Mouse (Mus musculus) embryonic facial prominence, embryonic 14.5 days (tissue): ENCODE results near the gene Nek7. TPM values are rescaled to one million over a fixed set of nuclear protein-coding genes. Genes with fewer than 3 reads are reported as not detected.

ENCODE experiments used
- ATAC-seq: fragments of 200-750 bp; cut with Nextera tagmentation; 2 replicates; pipeline ENCODE4 v1.8.0; 2017; ENCODE audit warnings: low read depth, moderate number of reproducible peaks, moderate TSS enrichment
- DNase-seq: peaks from one replicate; pipeline ENCODE4 v3.0.0-alpha.2; 2015; ENCODE audit warnings: low spot score
- H3K27ac ChIP-seq: fragments of 300-500 bp; sonication (generic); replicated peaks from 2 replicates; pipeline ENCODE4 v1.5.1; 2014; ENCODE audit warnings: low read depth, mild to moderate bottlenecking, low read length, moderate library complexity
- H3K27me3 ChIP-seq: fragments of 300-500 bp; sonication (generic); replicated peaks from 2 replicates; pipeline ENCODE4 v1.6.1; 2014; ENCODE audit warnings: low read length; ENCODE audit not compliant: control insufficient read depth, insufficient read depth
- H3K36me3 ChIP-seq: fragments of 300-500 bp; sonication (generic); 2 replicates; pipeline ENCODE4 v1.6.1; 2014; ENCODE audit warnings: low read length, mixed read lengths; ENCODE audit not compliant: control insufficient read depth, insufficient read depth
- H3K4me1 ChIP-seq: fragments of 300-500 bp; sonication (generic); 2 replicates; pipeline ENCODE4 v1.6.1; 2014; ENCODE audit warnings: antibody characterized with exemption, low read length; ENCODE audit not compliant: control insufficient read depth, insufficient read depth
- H3K4me2 ChIP-seq: fragments of 300-500 bp; sonication (generic); 2 replicates; pipeline ENCODE4 v1.6.1; 2014; ENCODE audit warnings: low read depth, mild to moderate bottlenecking, low read length, moderate library complexity, mixed read lengths
- H3K4me3 ChIP-seq: fragments of 300-500 bp; sonication (generic); 2 replicates; pipeline ENCODE4 v1.5.1; 2014; ENCODE audit warnings: low read depth, mild to moderate bottlenecking, low read length
- H3K9ac ChIP-seq: fragments of 300-500 bp; sonication (generic); 2 replicates; pipeline ENCODE4 v1.6.1; 2014; ENCODE audit warnings: low read depth, mild to moderate bottlenecking, low read length, moderate library complexity, mixed read lengths
- H3K9me3 ChIP-seq: fragments of 300-500 bp; sonication (generic); 2 replicates; pipeline ENCODE4 v1.6.1; 2016; ENCODE audit warnings: low read length; ENCODE audit not compliant: control insufficient read depth
- WGBS: fragments of 180-500 bp; shearing (Covaris S2); extraction: QIAGEN DNeasy Blood & Tissue Kit; methylation state at CpG from one replicate; pipeline ENCODE4 v1.1.7; 2014; 5-methylcytosine and 5-hydroxymethylcytosine counted together
- polyA plus RNA-seq: library from polyadenylated mRNA; unstranded; fragments of >200 nt; fragmentation: Nextera tagmentation; extraction: Ambion mirVana; gene quantifications from 2 replicates; pipeline ENCODE4 v1.2.1, GENCODE M21; 2014

The Nek7 gene
- 38.4 and 40.0 TPM in 2 replicates for polyA plus RNA-seq

DNA sequence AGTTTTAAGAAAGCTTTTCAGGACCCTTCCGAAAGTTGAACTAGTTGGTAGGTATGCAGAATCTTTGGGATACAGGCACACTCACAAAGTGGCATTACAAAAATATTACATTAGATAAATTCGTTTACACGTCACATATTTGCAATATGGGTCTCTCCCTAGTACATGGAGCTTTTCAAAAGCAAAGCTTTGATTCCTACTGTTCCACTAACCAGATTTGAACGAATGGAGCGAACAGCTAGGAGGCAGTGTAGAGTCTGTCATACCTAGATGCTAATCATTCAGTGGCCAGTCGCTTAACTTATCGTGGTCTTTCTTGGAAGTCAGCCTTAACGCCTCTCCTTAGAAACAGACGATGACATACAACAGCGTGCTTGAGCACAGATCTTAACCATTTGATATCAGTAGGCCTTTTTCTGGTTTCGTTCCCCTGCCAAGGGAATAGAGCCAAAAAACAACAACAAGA is at the start of gene Nek7:
Nek7 (minus strand) TSS at position 146 of the 466 bp plus-strand sequence.
- peak within 1 kb of the TSS; percentile 87 for H3K4me3 ChIP-seq
- no peaks in the 10 kb centered on the region for H3K36me3 ChIP-seq
- H3K4me2 ChIP-seq = peak within 1 kb of the TSS; percentile 84
- H3K27ac ChIP-seq = peak within 1 kb of the TSS; percentile 96
- ATAC-seq (0 out of 2 replicates have a peak, but pooled peaks have one; percentile 2), DNase-seq (peak; percentile 83)
- peak within 1 kb of the TSS; percentile 90 for H3K9ac ChIP-seq
- no peaks in the 10 kb centered on the region for H3K27me3 ChIP-seq
- no peaks in the 10 kb centered on the region; the same call in 1 of the 2 replicates for H3K4me1 ChIP-seq
- no peaks in the 10 kb centered on the region for H3K9me3 ChIP-seq
- WGBS = 3% methylated on average over 11 of the region's 11 CpGs

DNA sequence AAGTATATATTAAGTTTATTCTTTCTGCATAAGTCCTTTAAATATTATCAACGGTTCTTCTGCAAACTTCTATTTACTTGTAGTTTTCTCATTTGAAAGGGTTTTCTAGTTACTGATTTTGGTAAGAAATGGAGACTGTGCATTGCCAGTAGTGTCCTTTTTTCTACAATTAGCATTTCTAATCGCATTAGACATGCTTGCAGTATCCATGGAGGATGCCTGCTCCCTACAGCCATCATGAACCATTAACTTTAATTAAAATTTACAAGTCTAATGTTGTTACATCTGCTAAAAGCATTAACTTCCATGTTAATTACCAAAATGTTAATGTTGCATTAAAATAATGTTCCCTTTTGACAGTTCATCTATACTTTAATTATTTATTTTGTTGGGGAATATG is 42.4 kb upstream of the Nek7 start:
- WGBS = 73% methylated on average over 2 of the region's 2 CpGs
- Histone ChIP-seq H3K27ac (no peak overlapping the region), H3K9ac (no peak overlapping the region), H3K27me3 (no peaks in the 10 kb centered on the region), H3K4me2 (no peak overlapping the region), H3K4me3 (no peak overlapping the region), H3K36me3 (no peaks in the 10 kb centered on the region), H3K4me1 (no peaks in the 10 kb centered on the region), H3K9me3 (no peaks in the 10 kb centered on the region)
- no peak for ATAC-seq
- no peak for DNase-seq

DNA sequence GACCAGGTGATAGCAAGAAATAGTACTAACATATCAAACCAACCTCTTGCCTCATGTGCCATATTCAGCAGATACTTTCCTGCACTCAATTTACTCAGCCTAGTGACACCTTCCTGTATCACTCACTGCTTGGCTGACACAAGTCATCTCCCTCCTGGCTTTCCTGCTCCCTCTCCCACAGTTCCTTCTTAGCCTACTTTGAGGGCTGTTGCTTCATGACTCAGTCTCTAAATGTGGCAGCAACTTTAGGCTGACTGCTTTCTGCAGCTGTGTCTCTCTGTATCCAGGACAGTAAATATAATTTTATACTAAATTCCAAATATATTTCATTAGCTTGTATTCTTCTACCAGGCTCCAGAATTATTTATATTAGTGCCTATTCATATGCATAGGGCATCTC is 34.3 kb upstream of the Nek7 start:
- no peak overlapping the region for H3K4me2 ChIP-seq
- no peak overlapping the region for H3K27ac ChIP-seq
- no peak overlapping the region for H3K9ac ChIP-seq
- H3K4me3 ChIP-seq = no peak overlapping the region
- H3K9me3 ChIP-seq = no peaks in the 10 kb centered on the region
- no peaks in the 10 kb centered on the region for H3K36me3 ChIP-seq
- DNase-seq (no peak), ATAC-seq (no peak)
- H3K27me3 ChIP-seq = no peaks in the 10 kb centered on the region
- H3K4me1 ChIP-seq = no peaks in the 10 kb centered on the region

DNA sequence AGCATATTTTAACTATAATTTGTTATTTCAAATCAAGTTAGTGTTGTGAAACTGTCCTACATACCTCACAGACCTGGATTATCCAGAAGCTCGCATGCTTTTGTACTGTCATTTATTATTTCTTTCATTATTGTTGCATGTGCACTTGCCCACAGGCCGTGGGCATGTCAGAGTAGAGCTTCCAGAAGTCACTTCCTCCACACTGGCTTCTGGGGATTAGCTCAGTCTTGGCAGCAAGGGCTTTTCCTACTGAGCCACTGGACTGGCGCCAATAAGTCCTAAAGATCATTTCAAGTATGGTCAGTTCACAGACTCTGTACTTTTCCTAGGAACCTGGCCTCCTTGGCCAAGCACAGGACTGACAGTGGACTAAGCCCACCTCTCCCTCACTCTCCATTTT is 25.1 kb upstream of the Nek7 start:
- Histone ChIP-seq H3K36me3 (no peaks in the 10 kb centered on the region), H3K9me3 (no peaks in the 10 kb centered on the region), H3K4me2 (no peak overlapping the region), H3K9ac (no peak overlapping the region), H3K4me1 (no peaks in the 10 kb centered on the region), H3K27me3 (no peaks in the 10 kb centered on the region), H3K27ac (no peak overlapping the region), H3K4me3 (no peak overlapping the region)
- DNase-seq (no peak), ATAC-seq (no peak)
- 55% methylated on average over 3 of the region's 3 CpGs for WGBS

DNA sequence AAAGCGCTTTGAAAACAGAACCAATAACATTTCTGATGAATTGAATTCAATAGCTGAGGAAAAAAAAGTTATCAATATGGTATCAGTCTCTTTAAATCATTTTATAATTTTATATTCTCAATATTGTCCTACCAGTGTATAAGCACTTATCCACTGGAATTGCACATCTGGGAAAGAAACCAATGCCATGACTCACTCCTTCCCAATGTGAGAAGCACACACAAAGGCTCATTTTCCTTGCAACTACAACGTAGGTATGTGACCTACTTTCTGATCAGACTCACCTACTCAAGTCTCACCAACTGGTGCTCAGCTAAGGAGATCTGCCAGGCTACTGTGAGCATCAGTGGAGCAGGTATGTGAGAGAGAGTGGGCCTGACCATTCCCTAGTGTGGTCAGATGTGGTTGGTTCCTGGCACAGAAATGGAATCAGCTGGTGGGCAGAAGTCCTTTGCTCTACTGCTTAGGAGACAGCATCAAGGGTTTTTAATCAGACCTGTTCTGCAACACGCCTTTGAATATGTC is 23.4 kb upstream of the Nek7 start:
- WGBS = 87% methylated on average over 3 of the region's 3 CpGs
- H3K36me3 ChIP-seq = no peaks in the 10 kb centered on the region
- ATAC-seq (no peak), DNase-seq (no peak)
- no peak overlapping the region for H3K4me3 ChIP-seq
- no peak overlapping the region for H3K9ac ChIP-seq
- no peaks in the 10 kb centered on the region for H3K9me3 ChIP-seq
- no peaks in the 10 kb centered on the region for H3K27me3 ChIP-seq
- no peaks in the 10 kb centered on the region for H3K4me1 ChIP-seq
- no peak overlapping the region for H3K27ac ChIP-seq
- no peak overlapping the region for H3K4me2 ChIP-seq

DNA sequence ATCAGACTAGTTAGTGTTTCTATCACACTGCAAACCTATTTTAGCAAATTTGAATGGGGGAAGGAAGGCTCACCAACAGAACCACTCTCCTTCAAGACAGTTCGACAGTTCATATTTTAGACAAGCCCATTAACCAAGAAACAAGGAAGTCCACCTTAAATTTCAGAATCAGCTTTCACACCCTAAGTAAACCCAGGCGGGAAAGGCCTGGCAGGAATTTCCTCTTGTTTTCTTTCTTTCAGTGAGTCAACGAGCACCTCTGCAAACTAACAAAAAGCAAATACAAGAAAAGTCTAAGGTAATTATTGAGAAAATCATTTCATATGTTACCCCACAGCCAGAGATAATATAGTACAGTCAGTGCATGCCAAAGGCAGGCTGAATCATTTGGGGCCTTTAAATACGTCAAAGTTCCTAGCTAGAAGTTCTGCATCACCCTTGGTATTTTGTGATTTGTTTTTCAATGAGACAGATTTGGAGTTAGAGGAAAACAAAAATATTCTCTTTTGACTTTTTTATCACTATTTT is 21.1 kb upstream of the Nek7 start:
- Histone ChIP-seq H3K36me3 (no peaks in the 10 kb centered on the region), H3K9me3 (no peaks in the 10 kb centered on the region), H3K4me2 (no peak overlapping the region), H3K27me3 (no peaks in the 10 kb centered on the region), H3K27ac (no peak overlapping the region), H3K4me1 (no peaks in the 10 kb centered on the region), H3K4me3 (no peak overlapping the region), H3K9ac (no peak overlapping the region)
- 50% methylated on average over 4 of the region's 4 CpGs for WGBS
- DNase-seq (no peak), ATAC-seq (no peak)

DNA sequence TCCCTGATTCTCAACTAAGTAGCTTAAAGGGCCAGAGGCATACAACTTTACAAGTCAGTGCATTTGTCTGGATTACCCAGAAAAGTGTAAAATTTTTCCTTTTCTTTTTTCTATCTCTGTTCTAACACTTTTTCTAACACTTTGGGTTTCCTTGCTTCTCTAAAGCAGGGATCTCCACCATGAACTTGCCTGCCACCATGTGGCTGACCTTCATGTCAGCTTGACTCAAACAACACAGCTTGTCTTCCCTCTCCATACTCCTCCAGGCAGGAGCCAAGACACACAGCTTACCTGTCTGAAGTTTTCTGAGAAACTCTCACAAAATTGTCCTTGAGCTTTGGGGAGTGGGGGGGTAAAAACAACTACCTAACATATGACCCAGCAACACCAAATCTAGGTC is 17.9 kb upstream of the Nek7 start:
- Histone ChIP-seq H3K9me3 (no peaks in the 10 kb centered on the region), H3K4me1 (no peaks in the 10 kb centered on the region)

DNA sequence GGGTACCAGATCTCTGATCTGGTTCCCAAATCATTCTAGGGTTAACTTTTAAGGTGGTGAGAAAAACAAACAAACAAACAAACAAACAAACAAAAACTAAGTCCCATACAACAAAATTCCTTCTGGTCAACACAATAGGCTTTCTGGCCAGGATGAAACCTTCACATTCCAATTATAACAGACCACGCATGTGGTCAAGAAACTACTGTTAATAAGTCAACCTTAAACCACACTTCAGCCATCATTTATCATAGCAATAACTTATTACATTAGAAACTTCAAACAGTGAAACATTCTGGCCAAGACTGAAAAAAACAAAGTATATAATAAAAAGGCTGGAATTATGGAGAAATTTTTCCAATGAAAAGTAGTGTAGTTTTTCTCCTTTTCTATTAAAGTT is 14.6 kb upstream of the Nek7 start:
- Histone ChIP-seq H3K9ac (no peak overlapping the region), H3K36me3 (no peaks in the 10 kb centered on the region), H3K27ac (no peak overlapping the region), H3K4me2 (no peak overlapping the region), H3K4me1 (no peaks in the 10 kb centered on the region), H3K9me3 (no peaks in the 10 kb centered on the region), H3K27me3 (no peaks in the 10 kb centered on the region), H3K4me3 (no peak overlapping the region)
- DNase-seq (no peak), ATAC-seq (no peak)
- WGBS = 86% methylated on average over 1 of the region's 1 CpGs

More for the DNA sequence above, 17.9 kb upstream of the Nek7 start:
- Histone ChIP-seq H3K9ac (no peak overlapping the region), H3K27me3 (no peaks in the 10 kb centered on the region), H3K4me3 (no peak overlapping the region), H3K4me2 (no peak overlapping the region), H3K36me3 (no peaks in the 10 kb centered on the region), H3K27ac (no peak overlapping the region)
- DNase-seq (no peak), ATAC-seq (no peak)

DNA sequence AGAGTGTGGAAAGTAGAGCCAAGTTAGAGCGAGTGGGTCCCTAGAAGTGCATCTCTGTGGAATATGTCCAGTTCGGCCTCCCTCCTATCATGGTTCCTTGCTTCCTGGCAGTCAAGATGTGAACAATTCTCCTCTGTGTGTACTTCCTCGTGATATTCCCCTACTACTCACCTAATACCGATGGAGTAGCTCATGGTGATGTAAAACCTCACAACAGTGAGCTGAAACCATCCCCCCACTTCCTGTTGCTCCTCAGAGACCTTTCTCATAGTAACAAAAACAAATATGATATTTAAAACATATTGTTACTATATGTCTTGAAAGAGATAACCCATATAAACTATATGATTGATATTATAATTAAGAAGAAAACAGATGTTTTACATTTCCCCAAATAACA is 9.0 kb upstream of the Nek7 start:
- WGBS = 72% methylated on average over 4 of the region's 4 CpGs
- H3K9me3 ChIP-seq = no peaks in the 10 kb centered on the region
- no peak overlapping the region for H3K4me3 ChIP-seq

More for the DNA sequence above, 9.0 kb upstream of the Nek7 start:
- ATAC-seq = no peak
- Histone ChIP-seq H3K27ac (no peak overlapping the region), H3K4me1 (no peaks in the 10 kb centered on the region), H3K27me3 (no peaks in the 10 kb centered on the region), H3K36me3 (no peaks in the 10 kb centered on the region), H3K4me2 (no peak overlapping the region), H3K9ac (no peak overlapping the region)
- no peak for DNase-seq
